Mouse (Mus musculus): ENCODE results near the gene Eno1.
"Not testable (repeated sequence)": the region's sequence is repeated elsewhere in the genome, so short reads cannot be mapped to it uniquely, and the experiment has no call there.

The Eno1 gene

DNA sequence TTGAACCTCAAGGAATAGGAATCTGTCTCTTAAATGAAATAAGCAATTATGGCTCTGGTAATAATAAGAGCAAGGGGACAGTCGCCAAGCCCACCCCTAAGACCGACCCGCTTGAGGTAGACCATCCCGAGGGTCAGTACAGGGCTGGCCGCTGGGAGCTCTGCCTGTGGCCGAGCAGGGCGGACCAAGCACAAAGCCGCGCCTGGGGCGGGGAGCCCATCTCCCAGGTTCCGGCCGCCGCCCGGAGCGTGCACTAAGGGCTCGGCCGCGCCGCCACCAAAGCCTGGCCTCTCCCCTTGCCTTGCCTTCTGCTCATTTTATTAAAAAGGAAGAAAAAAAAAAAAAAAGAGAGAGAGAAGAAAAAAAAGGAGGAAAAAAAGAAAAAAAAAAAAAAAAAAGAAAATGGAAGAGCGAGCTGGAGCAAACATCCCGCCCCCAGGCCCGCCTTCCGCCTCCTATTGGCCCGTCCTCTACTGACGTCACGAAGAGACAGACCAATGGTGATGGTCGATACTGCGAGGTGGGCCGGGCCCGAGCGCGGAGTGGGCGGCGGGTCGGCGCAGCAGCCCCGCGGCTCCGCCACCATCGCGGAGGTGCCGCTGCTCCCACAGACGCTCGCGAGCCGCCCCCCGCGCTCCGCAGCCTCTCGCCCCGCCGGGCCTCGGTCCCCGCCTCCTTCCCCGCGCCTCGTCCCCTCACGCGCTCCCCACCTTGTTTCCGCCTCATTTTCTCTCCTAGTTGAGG, 44.7 kb downstream of the Eno1 start, which contains the start of gene Rere:
TSS of gene Rere (plus strand) at position 629 of the 744 bp plus-strand sequence.
- DNase-seq (ENCODE audit: low spot score in 2 of 2), result peak; percentile 99

DNA sequence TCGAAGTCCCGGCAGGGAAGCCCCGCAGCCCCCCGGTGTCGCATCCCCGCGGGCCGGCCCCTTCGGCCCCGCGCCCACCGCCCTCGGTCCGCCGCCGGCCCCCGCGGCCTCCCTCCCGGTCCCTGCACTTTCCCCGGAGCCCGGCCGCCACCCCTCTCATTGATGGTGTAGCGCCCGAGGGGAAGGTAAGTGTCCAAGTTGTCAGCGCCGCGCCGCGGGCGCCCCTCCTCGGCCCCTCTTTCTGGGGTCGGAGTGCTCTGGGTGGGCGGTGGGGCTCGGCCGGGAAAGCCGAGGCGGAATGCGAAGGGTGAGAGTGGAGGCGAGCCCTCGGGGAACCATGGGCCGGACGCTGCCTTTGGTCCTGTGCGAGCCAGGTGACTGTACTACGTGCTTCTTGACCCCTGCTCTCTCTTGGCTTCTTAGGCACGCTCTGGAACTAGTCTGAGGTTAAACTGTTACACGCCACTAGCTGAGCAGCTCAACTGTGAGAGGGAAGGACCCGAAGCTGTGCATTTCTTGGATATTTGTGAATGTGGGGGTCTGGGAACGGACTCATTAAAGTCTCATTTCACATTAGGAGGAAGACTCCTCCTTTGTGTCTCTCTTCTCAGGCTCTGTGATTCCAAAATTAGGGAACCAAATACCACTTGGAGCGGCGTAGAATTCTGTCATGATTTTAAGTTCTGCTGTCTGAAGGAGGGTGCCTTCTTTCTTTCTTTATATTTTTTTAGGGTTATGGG, 45.5 kb downstream of the Eno1 start:
- peak; percentile 19 to 36 for DNase-seq (ENCODE audit: low spot score in 2 of 2)

DNA sequence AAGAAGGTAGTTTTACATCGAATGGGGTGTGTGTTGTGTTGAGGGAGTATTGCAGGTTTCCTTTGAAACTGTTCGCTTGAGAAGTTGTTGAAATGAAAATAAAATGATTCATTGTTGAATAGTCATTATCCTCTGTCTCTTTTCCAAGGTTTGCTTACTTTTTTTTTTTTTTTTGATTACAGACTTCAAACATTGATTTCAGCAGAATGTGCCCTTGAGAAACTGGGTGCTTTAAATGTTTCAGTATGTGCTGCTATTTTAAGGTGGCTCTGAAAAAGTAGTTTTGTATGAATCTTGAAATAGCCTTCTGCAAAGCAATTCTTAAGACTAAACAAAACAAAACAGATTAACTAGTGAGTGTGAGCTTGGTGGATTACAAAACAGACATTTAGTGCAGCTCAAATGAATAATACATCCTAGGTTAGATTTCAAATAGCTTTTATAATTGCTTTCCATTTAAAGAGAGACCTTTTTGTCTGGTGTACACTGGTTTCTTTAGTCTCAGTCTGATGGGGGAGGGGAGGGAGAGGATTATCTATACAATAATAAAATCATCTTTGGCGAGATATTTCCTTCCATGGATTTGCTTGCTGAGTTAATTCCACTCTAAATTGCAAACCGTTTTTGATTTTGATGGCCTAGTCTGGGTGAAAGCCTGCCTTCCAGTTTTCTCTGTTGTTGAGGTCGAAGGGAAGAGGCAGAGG, 46.3 kb downstream of the Eno1 start:
- DNase-seq (ENCODE audit: low spot score in 2 of 2), result no peak

DNA sequence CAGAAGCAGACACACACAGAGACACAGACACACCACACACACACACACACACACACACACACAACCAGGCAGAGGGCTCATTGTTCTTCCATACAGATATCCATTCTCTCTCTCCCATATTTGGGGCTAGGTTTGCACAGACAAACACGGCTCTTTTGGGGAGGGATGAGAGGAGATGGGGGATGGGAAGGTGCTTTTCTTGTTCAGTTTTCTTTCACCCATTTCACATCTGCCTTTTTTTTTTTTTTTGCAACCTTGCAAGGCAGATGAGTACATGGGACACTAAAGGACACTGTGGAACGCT, 46.8 kb downstream of the Eno1 start:
- peak in 1 of 2 experiments; percentile 13 for DNase-seq (ENCODE audit: low spot score in 2 of 2)

DNA sequence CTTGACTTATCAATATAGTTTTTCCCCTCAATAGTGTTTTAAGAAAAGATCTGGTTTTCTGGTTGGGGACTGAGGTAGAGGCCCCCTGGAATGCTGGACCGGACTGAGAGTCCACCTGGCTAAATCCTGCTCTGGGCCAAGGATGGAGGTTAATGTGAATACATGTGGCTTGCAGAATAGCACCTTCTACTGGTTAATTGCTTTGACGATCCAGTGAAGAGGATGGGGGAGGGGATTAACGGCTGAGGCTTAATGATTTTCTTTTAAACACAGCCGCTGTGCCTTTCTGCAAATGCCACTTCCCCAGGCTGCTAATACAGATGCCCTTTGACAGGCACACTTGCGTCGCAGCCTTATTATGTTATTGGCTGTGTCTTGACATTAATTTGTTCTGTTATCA, 47.5 kb downstream of the Eno1 start:
- DNase-seq (ENCODE audit: low spot score in 2 of 2), result peak in 1 of 2 experiments; percentile 31

DNA sequence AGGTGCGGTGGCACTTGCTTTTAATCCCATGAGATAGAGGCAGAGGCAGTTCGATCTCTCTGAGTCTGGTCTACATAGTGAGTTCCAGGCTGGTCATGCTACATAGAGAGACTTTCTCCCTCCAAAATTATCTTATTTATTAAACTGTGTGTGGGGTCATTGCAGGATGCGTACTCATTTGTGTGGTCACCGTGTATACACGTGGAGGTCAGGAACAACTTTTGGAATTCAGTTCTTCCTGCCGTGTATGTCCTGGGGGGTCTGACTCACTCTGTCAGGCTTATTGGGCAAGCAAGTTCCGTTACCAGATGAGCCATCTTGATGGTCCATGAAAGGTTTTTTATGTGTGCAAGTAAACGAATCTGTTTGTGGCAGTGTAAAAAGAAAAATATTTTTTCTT, 50.5 kb downstream of the Eno1 start:
- DNase-seq (ENCODE audit: low spot score in 2 of 2), result no peak

DNA sequence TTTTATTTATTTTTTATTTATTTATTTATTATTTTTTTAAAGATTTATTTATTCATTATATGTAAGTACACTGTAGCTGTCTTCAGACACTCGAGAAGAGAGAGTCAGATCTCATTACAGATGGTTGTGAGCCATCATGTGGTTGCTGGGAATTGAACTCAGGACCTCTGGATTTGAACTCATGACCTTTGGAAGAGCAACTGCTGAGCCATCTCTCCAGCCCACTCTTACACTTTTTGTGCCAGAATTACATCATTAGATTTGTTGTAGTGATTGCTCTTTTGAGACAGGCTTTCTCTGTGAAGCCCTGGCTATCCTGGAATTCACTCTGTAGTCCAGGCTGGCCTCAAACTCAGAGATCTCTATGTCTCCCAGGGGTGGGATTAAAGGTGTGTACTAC, 50.9 kb downstream of the Eno1 start:
- DNase-seq (ENCODE audit: low spot score in 2 of 2), result not testable (repeated sequence)

DNA sequence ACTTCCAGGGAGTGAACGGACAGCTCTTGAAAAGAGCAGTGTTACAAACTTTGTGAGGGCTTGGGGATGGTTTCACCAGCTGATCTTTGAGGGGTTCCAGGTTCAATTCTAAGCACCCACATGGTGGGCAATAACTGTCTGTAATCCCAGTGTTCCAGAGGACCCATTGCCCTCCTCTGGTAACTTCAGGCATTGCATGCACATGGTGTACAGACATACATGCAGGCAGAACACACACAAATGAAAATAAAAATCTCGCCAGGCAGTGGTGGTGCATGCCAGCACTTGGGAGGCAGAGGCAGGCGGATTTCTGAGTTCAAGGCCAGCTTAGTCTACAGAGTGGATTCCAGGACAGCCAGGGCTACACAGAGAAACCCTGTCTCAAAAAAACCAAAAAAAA, 55.4 kb downstream of the Eno1 start:
- DNase-seq (ENCODE audit: low spot score in 2 of 2), result no peak

DNA sequence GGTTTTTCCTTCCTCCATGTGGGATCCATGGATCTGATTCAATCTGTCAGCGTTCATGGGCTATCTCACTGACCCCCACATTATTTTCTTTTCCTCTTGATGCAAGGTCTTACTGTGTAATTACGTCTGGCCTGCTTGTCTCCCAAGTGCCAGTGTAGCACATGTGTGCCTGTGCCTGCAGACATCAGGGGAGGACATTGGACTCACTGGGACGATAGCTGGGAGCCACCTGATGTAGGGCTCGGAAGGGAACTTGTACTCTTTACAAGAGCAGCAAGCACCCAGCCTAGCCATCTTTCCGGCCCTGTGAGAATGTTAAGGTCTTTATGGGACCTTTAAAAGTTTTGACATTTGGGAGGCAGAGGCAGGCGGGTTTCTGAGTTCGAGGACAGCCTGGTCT, 58.3 kb downstream of the Eno1 start:
- no peak for DNase-seq (ENCODE audit: low spot score in 2 of 2)

DNA sequence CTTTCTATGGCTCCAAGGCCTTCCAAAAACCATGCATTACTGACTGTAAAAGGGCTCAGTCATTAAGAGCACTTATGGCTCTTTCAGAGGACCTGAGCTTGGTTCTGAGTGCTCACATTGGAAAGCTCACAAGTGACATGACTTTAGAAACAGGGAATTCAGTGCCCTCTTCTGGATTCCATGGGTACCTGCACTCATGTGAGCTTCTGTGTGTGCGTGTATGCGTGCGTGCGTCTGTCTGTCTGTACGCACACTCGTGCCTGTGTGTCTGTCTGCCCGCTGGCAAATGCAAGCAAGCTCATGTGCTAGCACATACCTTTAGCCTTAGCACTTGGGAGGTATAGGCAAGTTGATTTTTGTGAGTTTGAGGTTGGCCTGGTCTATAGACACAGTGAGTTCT, 59.4 kb downstream of the Eno1 start:
- DNase-seq (ENCODE audit: low spot score in 2 of 2), result no peak

Measured in frontal cortex, postnatal 36 days (tissue).